In the genomic region with DNA sequence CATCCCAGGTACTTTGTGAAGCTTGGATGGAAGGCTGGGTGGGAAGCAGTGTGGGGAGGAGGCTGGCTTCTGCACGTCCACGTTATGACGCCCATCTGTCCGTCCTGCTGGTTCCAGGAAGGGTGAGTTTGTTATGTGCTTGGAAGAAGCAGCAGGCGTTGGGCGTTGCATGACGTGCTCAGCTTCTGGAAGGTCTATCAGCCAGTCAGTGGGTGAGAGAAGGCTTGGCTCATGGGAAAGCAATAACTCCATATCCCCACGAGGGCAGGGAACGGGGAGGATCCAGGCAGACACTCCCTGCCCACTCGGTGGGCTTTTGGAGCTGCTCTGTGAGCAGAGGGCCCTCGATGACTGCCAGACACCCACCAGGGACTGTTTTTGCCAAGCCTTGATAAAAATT, we compare ENCODE assay signal across 14 mouse cellular contexts.
A peak's percentile ranks its signal among the peaks of the same experiment; 100 is the strongest.
DNase-seq lines count a peak whose midpoint lies in the region.
"Had no signal": no experiment of that assay in that cellular context is flagged by ENCODE, and none has a peak within 500 bp of the region (broad histone marks: within the 10 kb centered on the region; RNA-seq: fewer than 3 reads in every experiment).

No protein-coding gene starts in this region.

- peak; percentile 32 to 50 for DNase-seq in cerebellum, postnatal 10 days
- DNase-seq in cerebellum, postnatal 4 days (ENCODE audit: low spot score in 2 of 2): no peak
- DNase-seq in left cerebral cortex, postnatal 14 days (ENCODE audit: low spot score in 2 of 2): peak; percentile 22 to 38
- no peak for DNase-seq in left cerebral cortex, adult 11 months (ENCODE audit: low spot score)
- peak; percentile 55 to 76 for DNase-seq in layer of hippocampus, postnatal 14 days (ENCODE audit: low spot score in 2 of 2)
- peak; percentile 65 for DNase-seq in skeletal muscle tissue, adult 2 months (ENCODE audit: low read depth, low spot score)
- DNase-seq in urinary bladder, adult 2 months (ENCODE audit: low spot score): no peak
- no peak for DNase-seq in thymus, postnatal 0 days (ENCODE audit: low spot score)
- DNase-seq: adrenal gland, adult 8-10 months; cerebellum, adult 8-10 months; kidney, adult 2 months; kidney, postnatal 4 days; liver, postnatal 0 days; thymus, adult 2 months had no signal

- intact Hi-C loops in left cerebral cortex, postnatal 14 days (cut with DNase I): no loop called here

Comparison
In these comparisons a context has a peak if more than half of its experiments do, and no peak if none do; other contexts are left out.
1. DNase-seq: peak in cerebellum, postnatal 10 days (2 of 2), left cerebral cortex, postnatal 14 days (2 of 2), layer of hippocampus, postnatal 14 days (2 of 2) and skeletal muscle tissue, adult 2 months (single experiment); none in cerebellum, postnatal 4 days (0 of 2), left cerebral cortex, adult 11 months (single experiment), urinary bladder, adult 2 months (single experiment) and thymus, postnatal 0 days (single experiment).